ENCODE assay signal across 21 mouse cellular contexts in the genomic region with DNA sequence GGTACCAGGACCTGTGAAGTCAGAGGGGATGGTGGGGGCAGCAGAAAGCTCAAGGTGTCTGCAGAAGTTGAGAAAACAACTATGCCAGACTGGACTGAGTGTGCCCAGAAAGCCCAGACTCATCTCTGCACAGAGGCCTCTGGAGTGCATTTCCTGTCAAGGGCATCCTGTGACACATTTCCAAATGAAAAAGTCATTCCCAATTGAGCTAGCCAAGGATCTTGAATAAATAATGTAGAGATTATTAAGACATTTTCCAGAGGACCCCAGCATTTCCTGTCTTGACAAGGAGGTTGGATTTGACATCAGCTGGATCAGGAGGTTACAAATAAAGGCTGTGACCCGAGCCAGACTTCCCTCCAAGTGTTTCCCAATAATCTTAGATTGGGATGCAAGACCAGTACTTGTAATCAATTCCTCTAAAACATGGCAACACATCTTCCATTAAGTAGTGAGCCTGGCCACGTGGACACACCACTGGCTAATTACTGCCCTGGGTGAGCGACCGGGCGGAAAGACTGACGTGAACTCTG.
DNase-seq lines count a peak whose midpoint lies in the region; ATAC-seq and TF ChIP-seq lines count a peak whose summit lies in the region.
"Had no signal": no experiment of that assay in that cellular context is flagged by ENCODE, and none has a peak within 500 bp of the region (broad histone marks: within the 10 kb centered on the region; RNA-seq: fewer than 3 reads in every experiment).

No protein-coding gene starts in this region.

- no peaks in the 10 kb centered on the region for H3K27me3 ChIP-seq in intestine, embryonic 14.5 days (replicated peaks; ENCODE audit: control insufficient read depth, insufficient read depth, low read length)
- H3K27me3 ChIP-seq in intestine, postnatal 0 days (replicated peaks; ENCODE audit: control insufficient read depth, insufficient read depth, low read length) = no peaks in the 10 kb centered on the region
- H3K27me3 ChIP-seq in liver, postnatal 0 days (ENCODE audit: insufficient read depth, low read length) = no peaks in the 10 kb centered on the region
- H3K27me3 ChIP-seq in liver, embryonic 12.5 days (replicated peaks) = no peaks in the 10 kb centered on the region
- H3K27me3 ChIP-seq: heart, embryonic 12.5 days; intestine, embryonic 15.5 days; limb, embryonic 15.5 days; neural tube, embryonic 12.5 days had no signal

- no peaks in the 10 kb centered on the region for H3K36me3 ChIP-seq in intestine, embryonic 14.5 days (ENCODE audit: control insufficient read depth, insufficient read depth, low read length)
- H3K36me3 ChIP-seq in intestine, postnatal 0 days (ENCODE audit: control insufficient read depth, insufficient read depth) = no peaks in the 10 kb centered on the region
- H3K36me3 ChIP-seq in liver, postnatal 0 days (replicated peaks; ENCODE audit: insufficient read depth, low read length) = no peaks in the 10 kb centered on the region
- H3K36me3 ChIP-seq in liver, embryonic 12.5 days = no peaks in the 10 kb centered on the region
- H3K36me3 ChIP-seq: forebrain, embryonic 10.5 days; intestine, embryonic 15.5 days; limb, embryonic 15.5 days; midbrain, embryonic 12.5 days; neural tube, embryonic 12.5 days had no signal

- no peak for TF ChIP-seq CTCF in intestine, postnatal 0 days (IDR thresholded peaks at IDR 0.05; ENCODE audit: low read depth)
- TF ChIP-seq CTCF in liver, postnatal 0 days (IDR thresholded peaks at IDR 0.05; ENCODE audit: low read depth) = no peak

- ATAC-seq in intestine, embryonic 14.5 days (replicated peaks; ENCODE audit: low FRiP score, low TSS enrichment, low read depth) = no peak
- no peak for ATAC-seq in intestine, postnatal 0 days
- ATAC-seq in liver, postnatal 0 days = no peak
- no peak for ATAC-seq in liver, embryonic 12.5 days
- ATAC-seq: intestine, embryonic 15.5 days had no signal

- H3K27ac ChIP-seq in intestine, embryonic 14.5 days (ENCODE audit: low read depth) = peak overlapping the region; percentile 11; the same call in 1 of the 2 replicates
- H3K27ac ChIP-seq in intestine, postnatal 0 days (ENCODE audit: low read depth, low read length) = no peak overlapping the region
- 0 out of 2 replicates have a peak overlapping the region, but pooled peaks have one; percentile 25 for H3K27ac ChIP-seq in liver, postnatal 0 days (ENCODE audit: low read depth)
- H3K27ac ChIP-seq in liver, embryonic 12.5 days = no peak overlapping the region
- H3K27ac ChIP-seq: forebrain, embryonic 10.5 days; hindbrain, embryonic 14.5 days; intestine, embryonic 15.5 days; limb, embryonic 15.5 days; macrophage; midbrain, embryonic 12.5 days; neural tube, embryonic 12.5 days had no signal

- no peak for DNase-seq in intestine, embryonic 14.5 days (ENCODE audit: low spot score)
- no peak for DNase-seq in liver, postnatal 0 days
- DNase-seq in kidney, postnatal 36 days = peak; percentile 6 to 25
- DNase-seq in lung, postnatal 10 days = peak; percentile 27
- no peak for DNase-seq in urinary bladder, postnatal 4 days (ENCODE audit: low spot score in 2 of 2)
- DNase-seq: cerebellum, adult 2 months; cerebellum, postnatal 36 days; gastrocnemius, postnatal 10 days; layer of hippocampus, postnatal 36 days; right cerebral cortex, postnatal 4 days; thymus, postnatal 14 days had no signal

- no peak for TF ChIP-seq EP300 in liver, postnatal 0 days (IDR thresholded peaks at IDR 0.05; ENCODE audit: low read depth)

- no peak overlapping the region for H3K4me2 ChIP-seq in intestine, embryonic 14.5 days (ENCODE audit: low read length)
- no peak overlapping the region for H3K4me2 ChIP-seq in intestine, postnatal 0 days (replicated peaks; ENCODE audit: low read depth)
- no peak overlapping the region for H3K4me2 ChIP-seq in liver, postnatal 0 days (ENCODE audit: low read depth, low read length)
- H3K4me2 ChIP-seq in liver, embryonic 12.5 days = no peak overlapping the region
- H3K4me2 ChIP-seq: heart, embryonic 12.5 days; hindbrain, embryonic 14.5 days; intestine, embryonic 15.5 days; limb, embryonic 15.5 days; midbrain, embryonic 12.5 days; neural tube, embryonic 12.5 days had no signal

- peaks cover 6% of the 10 kb centered on the region for H3K4me1 ChIP-seq in intestine, embryonic 14.5 days (replicated peaks; ENCODE audit: control insufficient read depth, insufficient read depth, low read length)
- H3K4me1 ChIP-seq in intestine, postnatal 0 days (replicated peaks; ENCODE audit: control insufficient read depth, insufficient read depth, low read length) = peaks cover 4% of the 10 kb centered on the region; the same call in 1 of the 2 replicates
- H3K4me1 ChIP-seq in liver, postnatal 0 days (ENCODE audit: insufficient read depth) = peaks cover 7% of the 10 kb centered on the region; the same call in 1 of the 2 replicates
- H3K4me1 ChIP-seq in liver, embryonic 12.5 days = no peaks in the 10 kb centered on the region

- no peak overlapping the region for H3K9ac ChIP-seq in intestine, embryonic 14.5 days (ENCODE audit: low read length)
- no peak overlapping the region for H3K9ac ChIP-seq in intestine, postnatal 0 days (ENCODE audit: low read depth, low read length)
- H3K9ac ChIP-seq in liver, postnatal 0 days (replicated peaks) = no peak overlapping the region
- no peak overlapping the region for H3K9ac ChIP-seq in liver, embryonic 12.5 days
- H3K9ac ChIP-seq: heart, embryonic 12.5 days; hindbrain, embryonic 14.5 days; intestine, embryonic 15.5 days; limb, embryonic 15.5 days; midbrain, embryonic 12.5 days; neural tube, embryonic 12.5 days had no signal

- H3K9me3 ChIP-seq in intestine, embryonic 14.5 days (ENCODE audit: control insufficient read depth, low read length) = 0 out of 2 replicates have a peak, but pooled peaks cover 9% of the 10 kb centered on the region
- no peaks in the 10 kb centered on the region for H3K9me3 ChIP-seq in intestine, postnatal 0 days (ENCODE audit: control insufficient read depth)
- peaks cover 5% of the 10 kb centered on the region; the same call in 1 of the 2 replicates for H3K9me3 ChIP-seq in liver, postnatal 0 days (ENCODE audit: low read length)
- no peaks in the 10 kb centered on the region for H3K9me3 ChIP-seq in liver, embryonic 12.5 days (replicated peaks)
- H3K9me3 ChIP-seq: intestine, embryonic 15.5 days; limb, embryonic 15.5 days had no signal

- H3K4me3 ChIP-seq in intestine, embryonic 14.5 days (ENCODE audit: low read depth, low read length) = no peak overlapping the region
- H3K4me3 ChIP-seq in intestine, postnatal 0 days (ENCODE audit: low read depth, low read length) = no peak overlapping the region
- H3K4me3 ChIP-seq in liver, postnatal 0 days (ENCODE audit: low read depth, low read length) = no peak overlapping the region
- no peak overlapping the region for H3K4me3 ChIP-seq in liver, embryonic 12.5 days
- H3K4me3 ChIP-seq: forebrain, embryonic 10.5 days; heart, embryonic 12.5 days; intestine, embryonic 15.5 days; limb, embryonic 15.5 days; midbrain, embryonic 12.5 days; neural tube, embryonic 12.5 days had no signal

- WGBS in intestine, embryonic 14.5 days = 79% methylated on average over 6 of the region's 6 CpGs
- WGBS in intestine, postnatal 0 days = 73% methylated on average over 6 of the region's 6 CpGs
- WGBS in liver, postnatal 0 days (ENCODE audit: insufficient replicate concordance) = 74% methylated on average over 6 of the region's 6 CpGs
- 77% methylated on average over 6 of the region's 6 CpGs for WGBS in liver, embryonic 12.5 days (ENCODE audit: insufficient replicate concordance)

Comparison
In these comparisons a context has a peak if more than half of its experiments do, and no peak if none do; other contexts are left out.
1. H3K27ac ChIP-seq: peak in intestine, embryonic 14.5 days (single experiment) and liver, postnatal 0 days (single experiment); none in intestine, postnatal 0 days (single experiment) and liver, embryonic 12.5 days (single experiment).
2. DNase-seq: peak in kidney, postnatal 36 days (2 of 2) and lung, postnatal 10 days (single experiment); none in intestine, embryonic 14.5 days (single experiment), liver, postnatal 0 days (single experiment) and urinary bladder, postnatal 4 days (0 of 2).